In the genomic region with DNA sequence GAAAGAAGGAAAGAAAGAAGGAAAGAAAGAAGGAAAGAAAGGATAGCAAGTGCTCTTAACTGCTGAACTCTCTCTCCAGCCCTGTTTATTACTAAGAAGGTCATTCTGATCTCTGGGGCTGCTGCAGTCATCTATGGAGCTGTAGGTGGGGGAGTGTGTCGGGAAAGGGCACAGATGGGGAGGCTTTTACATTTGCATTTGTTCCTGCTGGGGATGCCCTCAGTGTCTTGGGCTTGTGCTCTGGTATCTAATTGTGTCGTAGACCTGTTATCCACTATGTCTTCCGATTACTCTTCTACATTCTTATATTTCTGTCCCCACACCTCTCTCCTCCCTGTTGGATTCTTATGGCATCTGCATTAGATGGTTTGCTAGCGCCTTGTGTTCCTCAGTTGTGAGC, we compare ENCODE assay signal across 35 mouse cellular contexts. TPM values are rescaled to one million over a fixed set of nuclear protein-coding genes. Genes with fewer than 3 reads are reported as not detected.
"Had no signal": no experiment of that assay in that cellular context is flagged by ENCODE, and none has a peak within 500 bp of the region (broad histone marks: within the 10 kb centered on the region; RNA-seq: fewer than 3 reads in every experiment).

No protein-coding gene starts in this region.

- DNase-seq: left cerebral cortex, postnatal 4 days; liver; liver, embryonic 13.5 days; liver, postnatal 0 days; lung, adult 18-20 months; lung, adult 2 months; lung, embryonic 14.5 days; lung, postnatal 10 days; lung, postnatal 14 days; lung, postnatal 36 days; lung, postnatal 4 days; midbrain, embryonic 14.5 days had no signal

- H3K4me3 ChIP-seq: left cerebral cortex, adult 2 months; limb, embryonic 10.5 days; limb, embryonic 12.5 days; limb, embryonic 13.5 days; limb, embryonic 15.5 days; liver, embryonic 12.5 days; liver, embryonic 13.5 days; liver, embryonic 15.5 days; lung, embryonic 15.5 days; megakaryocyte, embryonic 14.5 days; midbrain, embryonic 10.5 days; midbrain, embryonic 12.5 days; midbrain, embryonic 13.5 days; midbrain, embryonic 15.5 days; myocyte had no signal

- H3K27me3 ChIP-seq: liver, embryonic 15.5 days; lung, embryonic 15.5 days; midbrain, embryonic 15.5 days had no signal

- H3K4me1 ChIP-seq: limb, embryonic 10.5 days; limb, embryonic 12.5 days; limb, embryonic 13.5 days; limb, embryonic 15.5 days; liver, embryonic 12.5 days; liver, embryonic 13.5 days; liver, embryonic 15.5 days; lung, embryonic 15.5 days had no signal

- H3K9me3 ChIP-seq: limb, embryonic 10.5 days; limb, embryonic 12.5 days; limb, embryonic 13.5 days; limb, embryonic 15.5 days; liver, embryonic 12.5 days; liver, embryonic 13.5 days; liver, embryonic 15.5 days; lung, embryonic 15.5 days; midbrain, embryonic 10.5 days; midbrain, embryonic 12.5 days; midbrain, embryonic 13.5 days; midbrain, embryonic 15.5 days had no signal

- H3K9ac ChIP-seq: limb, embryonic 12.5 days; limb, embryonic 13.5 days; limb, embryonic 15.5 days; liver, embryonic 12.5 days; liver, embryonic 13.5 days; liver, embryonic 14.5 days; liver, embryonic 15.5 days; liver, postnatal 0 days; lung, embryonic 14.5 days; lung, embryonic 15.5 days; midbrain, embryonic 12.5 days; midbrain, embryonic 13.5 days; midbrain, embryonic 15.5 days had no signal

- H3K36me3 ChIP-seq: limb, embryonic 10.5 days; limb, embryonic 12.5 days; limb, embryonic 13.5 days; limb, embryonic 15.5 days; liver, embryonic 12.5 days; liver, embryonic 13.5 days; liver, embryonic 15.5 days; lung, embryonic 15.5 days; midbrain, embryonic 10.5 days; midbrain, embryonic 12.5 days; midbrain, embryonic 15.5 days had no signal

- H3K4me2 ChIP-seq: limb, embryonic 12.5 days; limb, embryonic 13.5 days; limb, embryonic 15.5 days; liver, embryonic 11.5 days; liver, embryonic 12.5 days; liver, embryonic 13.5 days; liver, embryonic 15.5 days; lung, embryonic 14.5 days; lung, embryonic 15.5 days; midbrain, embryonic 11.5 days; midbrain, embryonic 12.5 days; midbrain, embryonic 13.5 days; midbrain, embryonic 15.5 days had no signal

- H3K27ac ChIP-seq: left cerebral cortex, adult 2 months; limb, embryonic 10.5 days; limb, embryonic 12.5 days; limb, embryonic 13.5 days; limb, embryonic 15.5 days; liver, embryonic 12.5 days; liver, embryonic 13.5 days; liver, embryonic 14.5 days; liver, embryonic 15.5 days; lung, embryonic 15.5 days; macrophage; midbrain, embryonic 10.5 days; midbrain, embryonic 12.5 days; midbrain, embryonic 13.5 days; midbrain, embryonic 15.5 days had no signal

RNA-seq across cellular contexts. Expression of a gene that starts 13.1 kb away (rescaled TPM):
- total RNA-seq: liver, adult 2 months; megakaryocyte progenitor cell, adult 5-6 weeks; megakaryocyte-erythroid progenitor cell, adult 5-6 weeks; monocyte, adult 5-6 weeks had no signal
- polyA plus RNA-seq: limb, embryonic 10.5 days; liver, adult 2 months; macrophage had no signal

RNA-seq across cellular contexts. Expression of a gene that starts 54.4 kb away (rescaled TPM):
- total RNA-seq: left cerebral cortex, postnatal 10 days; megakaryocyte progenitor cell, adult 5-6 weeks; megakaryocyte-erythroid progenitor cell, adult 5-6 weeks had no signal
- polyA plus RNA-seq: macrophage had no signal
